Mouse (Mus musculus) kidney, adult 2 months (tissue): ENCODE results near the gene Gm10964.

Source experiments
- CTCF ChIP-seq: fragments of 200-500 bp; conservative IDR thresholded peaks from 2 replicates; pipeline ENCODE4 v1.5.1; 2011; ENCODE audit warnings: low read depth, mild to moderate bottlenecking, control low read depth, low read length, moderate library complexity, mixed read lengths; ENCODE audit not compliant: insufficient read depth, insufficient read length
- POLR2A ChIP-seq: fragments of 200-500 bp; IDR thresholded peaks from one replicate; pipeline ENCODE4 v1.6.1; 2011; ENCODE audit warnings: low read depth, low read length, control low read depth

DNA sequence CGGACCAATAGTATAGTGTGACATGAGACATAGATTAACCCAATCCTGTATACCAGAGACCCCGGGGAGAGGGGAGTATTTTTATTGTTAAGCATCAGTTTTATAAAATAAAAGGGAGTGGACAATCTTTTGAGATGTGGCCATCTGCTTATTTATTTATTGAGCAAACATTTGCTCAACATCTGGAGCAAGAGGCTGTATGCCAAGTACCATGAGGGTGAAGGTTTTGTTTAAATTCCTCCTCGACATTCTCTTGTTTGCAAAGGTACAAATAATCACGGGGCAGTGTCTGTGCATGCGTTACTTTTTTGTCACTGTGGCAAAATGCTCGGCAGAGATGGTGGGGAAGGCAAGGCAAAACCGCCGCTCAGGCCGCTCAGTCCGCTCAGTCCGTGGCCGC lies 33.7 kb upstream of the Gm10964 start:
- TF ChIP-seq CTCF, result no peak
- no peak for TF ChIP-seq POLR2A
